Mouse (Mus musculus) regulatory T cell (primary cell): ENCODE data around the gene Spry2.

ENCODE experiments used
- in situ Hi-C: fragments of 300-600 bp; cut with MboI, MseI; formaldehyde crosslinking; loops from one replicate; pipeline ENCODE4 v1.15.1; 2025; ENCODE audit warnings: high pct_unique_total_duplicates

Spry2 gene

DNA sequence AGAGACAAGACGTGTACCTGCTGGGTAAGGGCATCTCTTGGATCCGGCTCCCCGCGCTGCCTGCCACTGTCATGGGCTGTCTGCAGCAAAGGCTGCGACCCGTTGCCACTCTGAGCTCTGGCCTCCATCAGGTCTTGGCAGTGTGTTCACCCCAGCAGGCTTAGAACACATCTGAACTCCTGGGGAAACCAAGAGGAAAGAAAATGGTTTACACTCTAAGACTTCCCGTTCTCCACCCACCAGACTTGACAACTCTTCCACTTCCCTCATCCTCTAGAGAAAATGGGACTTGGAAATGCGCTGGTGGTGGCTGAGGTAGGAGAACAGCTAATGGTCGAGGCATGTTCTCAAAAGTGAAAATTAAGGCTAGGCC lies 3.0 kb downstream of the Spry2 start:
- in situ Hi-C loops: no loop called here

DNA sequence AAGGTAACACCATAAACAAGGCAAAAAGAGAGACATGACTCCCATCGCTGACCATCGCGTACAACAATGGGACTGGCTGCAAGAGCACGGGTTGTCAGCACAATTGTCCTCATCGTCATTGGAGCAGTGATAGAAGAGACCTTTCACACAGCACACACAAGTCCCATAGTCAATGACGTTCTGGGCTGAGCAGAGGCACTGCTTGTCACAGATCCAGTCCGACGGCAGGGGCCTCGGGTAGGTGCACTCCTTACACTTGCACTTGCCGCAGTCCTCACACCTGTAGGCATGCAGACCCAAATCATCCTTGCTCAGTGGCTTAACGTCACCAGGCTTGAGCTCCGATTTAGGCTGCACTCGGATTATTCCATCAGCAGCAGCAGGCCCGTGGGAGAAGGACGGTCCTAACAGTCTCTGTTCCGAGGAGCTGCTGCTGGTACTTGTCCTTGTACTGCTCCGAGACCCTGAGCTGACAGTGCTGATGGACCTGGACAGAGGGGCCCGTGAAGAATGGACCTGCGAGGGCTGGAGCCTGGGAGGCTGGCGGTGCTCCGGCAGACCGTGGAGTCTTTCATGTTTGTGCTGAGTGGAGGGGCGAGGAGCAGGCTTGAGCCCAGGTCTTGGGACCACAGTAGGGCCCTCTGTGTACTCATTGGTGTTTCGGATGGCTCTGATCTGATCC lies 3.5 kb downstream of the Spry2 start:
- in situ Hi-C loops: no loop called here

GRCm38 (mm10) chr14:105890516-105891231 lies 5.9 kb downstream of the Spry2 start:
- in situ Hi-C loops: no loop called here

GRCm38 (mm10) chr14:105886643-105887374 lies 9.8 kb downstream of the Spry2 start:
- in situ Hi-C loops: no loop called here

DNA sequence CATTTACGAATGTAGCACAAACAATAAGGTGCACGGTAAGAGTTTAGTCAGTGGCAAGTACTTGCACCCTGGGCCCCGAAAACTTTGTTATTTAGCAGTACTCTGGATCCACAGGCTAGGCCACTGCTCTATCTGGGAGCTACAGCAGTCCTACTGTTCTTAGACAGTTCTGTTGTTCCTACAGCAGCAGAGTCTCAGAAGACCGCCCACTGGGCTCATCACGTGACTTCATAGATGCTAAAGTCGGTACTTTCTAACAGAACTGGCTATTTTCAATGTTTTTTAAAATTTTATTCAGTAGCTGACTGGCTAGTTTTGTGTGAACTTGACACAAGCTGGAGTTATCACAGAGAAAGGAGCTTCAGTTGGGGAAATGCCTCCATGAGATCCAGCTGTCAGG lies 11.4 kb downstream of the Spry2 start:
- in situ Hi-C loops: no loop called here

GRCm38 (mm10) chr14:105883215-105883614 lies 13.4 kb downstream of the Spry2 start:
- in situ Hi-C loops: no loop called here

- in situ Hi-C loops: no loop called here
Measured at GRCm38 (mm10) chr14:105878359-105878758, 18.3 kb downstream of the Spry2 start.

GRCm38 (mm10) chr14:105876375-105876774 lies 20.2 kb downstream of the Spry2 start:
- in situ Hi-C loops: no loop called here

DNA sequence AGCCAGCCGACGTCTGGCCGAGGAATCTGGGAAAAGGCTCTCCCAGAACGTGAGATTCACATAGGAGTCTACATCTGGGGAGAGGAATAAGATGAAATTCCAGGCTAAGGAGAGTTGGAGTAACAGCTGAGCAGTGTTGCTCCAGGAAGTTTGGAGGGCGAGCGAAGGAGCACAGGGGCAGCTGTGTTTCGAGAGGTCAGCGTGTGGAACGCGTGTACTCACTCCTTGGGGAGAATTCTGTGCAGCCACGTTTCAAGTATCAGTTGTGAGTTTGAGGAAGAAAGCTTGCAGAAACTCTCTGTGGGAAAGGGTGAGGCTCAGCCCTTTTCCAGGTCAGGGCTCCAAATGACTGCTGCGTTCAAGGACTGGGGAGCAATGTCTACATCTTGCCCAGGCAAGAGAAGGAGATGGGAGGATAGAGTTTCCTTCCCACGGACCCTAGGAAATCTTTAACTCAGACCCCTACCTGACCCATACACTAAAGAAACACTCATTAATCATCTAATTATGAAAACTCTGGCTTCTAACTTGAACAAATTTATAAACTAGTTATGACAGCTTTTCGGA lies 26.2 kb downstream of the Spry2 start:
- in situ Hi-C loops: no loop called here

GRCm38 (mm10) chr14:105865381-105865938 lies 31.2 kb downstream of the Spry2 start:
- in situ Hi-C loops: no loop called here

DNA sequence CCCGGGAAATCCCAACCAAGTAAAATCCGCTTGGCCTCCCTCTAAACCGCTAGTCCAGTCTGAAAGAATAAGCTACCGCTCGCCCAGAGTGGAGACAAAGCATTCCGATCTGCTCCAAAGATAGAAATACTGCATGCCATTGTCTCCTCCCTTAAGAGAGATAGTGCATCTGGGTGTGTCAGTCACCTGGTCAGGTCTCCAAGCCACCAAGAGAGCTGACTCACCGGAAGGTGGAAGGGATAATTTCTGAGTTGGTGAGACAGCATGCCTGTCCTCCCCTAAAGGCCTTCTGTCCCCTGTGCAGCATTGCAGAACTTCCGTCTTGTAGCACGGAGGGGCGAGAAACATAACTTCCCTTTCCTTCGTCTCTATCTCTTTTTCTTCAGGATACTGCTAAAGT lies 34.4 kb downstream of the Spry2 start:
- in situ Hi-C loops: no loop called here

GRCm38 (mm10) chr14:105860920-105861319 lies 35.7 kb downstream of the Spry2 start:
- in situ Hi-C loops: no loop called here

- in situ Hi-C loops: no loop called here
Measured at GRCm38 (mm10) chr14:105860276-105860675, 36.3 kb downstream of the Spry2 start.

DNA sequence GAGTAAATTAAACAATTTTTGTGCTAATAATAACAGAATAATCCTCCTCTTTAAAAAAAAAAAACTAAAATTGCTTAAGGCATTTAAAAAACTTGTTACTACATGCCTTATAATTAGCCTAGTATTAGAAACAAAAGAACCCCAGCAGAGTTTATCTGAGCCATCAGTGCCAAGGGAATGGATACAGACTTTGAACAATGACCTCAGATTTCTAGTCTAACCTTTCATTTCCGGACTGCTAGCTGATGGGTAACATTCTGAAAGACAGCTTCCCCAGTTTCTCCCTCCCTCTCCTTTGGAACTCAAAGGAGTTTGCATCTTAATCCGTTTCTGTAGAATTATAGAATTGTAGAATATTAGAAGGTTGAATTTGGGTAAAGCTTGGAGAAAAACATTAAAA lies 36.7 kb downstream of the Spry2 start:
- in situ Hi-C loops: no loop called here

DNA sequence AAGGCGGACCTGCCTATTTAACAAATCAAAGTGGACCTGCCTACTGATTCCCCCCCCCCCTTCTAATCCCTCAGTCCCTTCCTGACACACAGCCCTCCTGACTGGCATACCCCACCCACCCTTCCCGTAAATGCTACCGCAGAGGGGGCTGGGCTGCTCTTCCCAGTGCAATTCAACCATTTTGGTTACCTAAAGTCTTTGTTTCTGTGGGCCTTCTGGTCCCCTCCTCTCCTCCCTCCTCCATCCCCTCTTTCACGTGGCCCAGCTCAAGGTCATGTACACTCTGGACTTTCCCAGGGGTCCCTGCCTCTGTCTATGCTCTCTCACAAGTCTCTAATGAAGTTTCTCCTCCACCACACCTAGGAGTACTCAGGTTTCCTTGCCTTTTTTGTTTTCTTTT lies 37.3 kb downstream of the Spry2 start:
- in situ Hi-C loops: no loop called here

- in situ Hi-C loops: no loop called here
Measured at GRCm38 (mm10) chr14:105858935-105859334, 37.7 kb downstream of the Spry2 start.

- in situ Hi-C loops: no loop called here
Measured at GRCm38 (mm10) chr14:105851359-105852067, 45.1 kb downstream of the Spry2 start.
